Mouse (Mus musculus): ENCODE measurements around the gene Fbxo28.
A peak's percentile ranks its signal among the peaks of the same experiment; 100 is the strongest.

Fbxo28 gene

DNA sequence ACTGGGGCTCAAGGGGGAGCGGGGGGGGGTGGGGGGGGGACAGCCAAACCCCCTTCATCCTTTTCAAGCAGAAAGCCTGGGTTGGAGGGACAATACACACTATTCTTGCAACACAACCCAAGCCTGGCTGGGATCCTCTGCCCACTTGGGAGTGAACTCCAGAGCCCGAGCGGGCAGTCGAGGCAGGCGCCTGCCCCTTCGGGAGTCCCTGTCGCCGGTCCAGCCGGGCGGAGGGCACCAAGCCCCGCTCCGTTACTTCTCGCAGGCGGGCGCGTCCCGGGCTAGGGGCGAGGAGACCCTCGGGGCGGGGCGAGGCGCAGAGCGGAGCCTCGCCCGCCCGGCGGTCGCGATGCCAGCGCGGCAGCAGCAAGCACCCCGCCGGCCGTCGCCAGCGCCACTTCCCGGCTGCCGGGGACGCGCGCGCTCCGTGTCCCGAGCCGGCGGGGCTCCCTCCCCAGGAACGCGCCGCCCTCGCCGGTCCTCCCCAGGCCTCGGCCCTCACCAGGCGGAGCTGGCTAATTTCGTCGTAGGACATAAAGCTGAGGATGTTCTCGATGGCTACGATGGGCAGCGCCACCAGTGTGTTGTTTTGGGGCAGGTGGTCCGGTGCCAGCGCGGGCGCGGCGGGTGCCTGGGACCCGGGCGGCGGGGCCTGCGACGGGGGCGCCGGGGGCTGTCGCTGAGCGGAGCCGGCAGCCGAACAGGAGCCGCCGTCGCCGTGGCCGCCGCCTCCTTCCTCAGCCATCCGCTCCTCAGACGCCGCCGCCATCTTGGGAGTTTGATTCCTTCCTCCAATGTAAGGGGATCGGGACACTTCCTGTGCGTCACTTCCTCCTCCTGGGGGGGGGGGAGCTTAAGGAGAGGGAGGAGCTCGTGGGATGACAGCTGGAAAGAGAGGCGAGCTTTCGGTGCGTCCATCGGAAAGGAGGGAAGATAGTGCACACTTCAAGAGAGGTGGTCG is at the start of gene Fbxo28:
Fbxo28 (minus strand) TSS at position 809 of the 961 bp plus-strand sequence.
- peak; percentile 97 for DNase-seq (ENCODE audit: low spot score)

GRCm38 (mm10) chr1:182388729-182389128 is 47.3 kb upstream of the Fbxo28 start:
- DNase-seq (ENCODE audit: low spot score): no peak

- DNase-seq (ENCODE audit: low spot score): no peak
Measured at GRCm38 (mm10) chr1:182386449-182386848, 45.0 kb upstream of the Fbxo28 start.

DNA sequence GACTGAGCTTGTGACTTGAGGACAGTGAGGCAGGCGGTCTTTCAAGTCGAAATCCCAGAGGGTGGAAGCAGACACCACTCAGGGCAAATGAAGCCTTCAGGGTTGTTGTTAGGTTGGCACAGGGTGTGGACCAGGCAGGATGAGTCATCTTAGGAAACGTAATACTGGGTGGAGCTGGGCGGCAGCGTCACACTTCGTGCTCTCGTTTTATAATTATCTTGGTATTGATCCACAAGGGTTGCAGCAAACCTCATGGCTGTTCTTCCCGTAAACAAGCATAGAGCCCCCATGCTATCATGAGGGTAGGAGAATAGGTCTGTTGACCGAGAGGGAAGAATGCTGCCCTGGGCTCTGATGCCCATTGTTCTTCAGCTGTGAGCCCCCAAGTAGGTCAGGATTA is 41.7 kb upstream of the Fbxo28 start:
- no peak for DNase-seq (ENCODE audit: low spot score)

DNA sequence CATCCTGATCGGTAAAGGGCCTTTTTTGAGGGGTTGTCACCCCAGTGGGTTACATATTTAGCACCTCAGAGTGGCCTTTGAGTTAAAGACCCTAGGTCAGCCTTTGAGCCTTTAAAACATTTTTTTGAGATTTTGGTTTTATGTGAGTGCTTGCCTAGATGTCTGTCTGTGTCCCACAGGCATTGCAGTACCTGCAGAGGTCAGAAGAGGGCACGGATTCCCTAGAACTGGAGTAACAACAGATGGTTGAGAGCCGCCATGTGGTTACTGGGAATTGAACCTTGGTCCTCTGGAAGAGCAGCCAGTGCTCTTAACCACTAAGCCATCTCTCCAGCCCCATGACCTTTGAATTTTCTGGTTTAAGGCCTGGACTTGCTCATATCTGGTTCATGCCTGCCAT is 39.9 kb upstream of the Fbxo28 start:
- DNase-seq (ENCODE audit: low spot score): no peak

- DNase-seq (ENCODE audit: low spot score): no peak
Measured at GRCm38 (mm10) chr1:182380683-182381082, 39.3 kb upstream of the Fbxo28 start.

DNA sequence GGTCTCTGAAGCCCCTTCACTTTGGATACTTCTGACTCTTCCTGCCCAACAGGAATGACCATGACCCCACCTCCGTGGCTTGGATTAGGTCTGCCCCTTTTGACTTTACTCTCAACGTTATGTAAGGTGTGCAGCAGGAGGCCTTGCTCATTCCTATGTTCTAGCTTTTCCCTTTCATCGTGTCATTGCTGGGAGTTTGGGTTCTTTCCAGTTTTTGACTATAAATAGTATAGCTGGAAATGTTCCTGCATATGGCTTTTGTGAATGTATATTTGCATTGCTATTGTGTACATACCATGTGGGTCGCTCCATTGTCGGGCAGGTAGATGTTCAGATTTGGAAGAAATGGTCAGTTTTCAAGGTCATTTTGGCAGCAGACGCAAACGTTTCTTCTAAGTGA is 37.4 kb upstream of the Fbxo28 start:
- DNase-seq (ENCODE audit: low spot score): no peak

GRCm38 (mm10) chr1:182378205-182378835 is 36.9 kb upstream of the Fbxo28 start:
- DNase-seq (ENCODE audit: low spot score): no peak

DNA sequence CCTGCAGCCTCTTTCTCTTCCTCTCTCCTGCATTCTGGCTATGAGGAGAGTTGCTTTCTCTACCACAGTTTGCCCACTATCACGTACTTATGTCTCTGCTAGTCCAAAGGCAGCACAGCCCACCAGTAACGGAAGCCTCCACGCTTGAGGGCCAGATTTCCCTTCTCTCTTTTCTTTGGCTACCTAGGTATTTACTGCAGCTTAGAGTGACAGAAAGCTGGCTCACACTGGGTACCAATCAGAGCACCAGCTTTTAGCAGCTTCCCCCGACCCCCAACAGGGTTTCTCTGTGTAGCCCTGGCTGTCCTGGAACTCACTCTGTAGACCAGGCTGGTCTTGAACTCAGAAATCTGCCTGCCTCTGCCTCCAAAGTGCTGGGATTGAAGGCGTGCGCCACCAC is 36.1 kb upstream of the Fbxo28 start:
- no peak for DNase-seq (ENCODE audit: low spot score)

DNA sequence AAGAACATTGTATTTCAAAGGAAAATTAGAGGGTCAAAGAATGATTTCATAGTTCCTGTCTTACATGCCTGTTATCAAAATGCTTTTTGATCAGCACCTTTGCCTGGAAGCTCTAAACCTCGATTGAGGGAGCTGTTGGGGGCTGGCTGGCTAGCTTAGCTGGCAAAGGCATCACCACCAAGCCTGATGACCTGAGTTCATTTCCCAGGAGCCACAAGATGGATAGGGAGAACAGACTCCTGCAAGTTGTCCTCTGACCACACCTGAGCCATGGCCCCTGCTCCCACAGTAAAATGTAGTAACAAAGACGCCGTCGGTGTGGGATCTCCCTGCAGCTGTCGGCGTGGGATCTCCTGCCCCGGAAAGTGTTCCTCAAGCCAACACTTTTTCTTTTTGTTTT is 35.4 kb upstream of the Fbxo28 start:
- DNase-seq (ENCODE audit: low spot score): no peak

DNA sequence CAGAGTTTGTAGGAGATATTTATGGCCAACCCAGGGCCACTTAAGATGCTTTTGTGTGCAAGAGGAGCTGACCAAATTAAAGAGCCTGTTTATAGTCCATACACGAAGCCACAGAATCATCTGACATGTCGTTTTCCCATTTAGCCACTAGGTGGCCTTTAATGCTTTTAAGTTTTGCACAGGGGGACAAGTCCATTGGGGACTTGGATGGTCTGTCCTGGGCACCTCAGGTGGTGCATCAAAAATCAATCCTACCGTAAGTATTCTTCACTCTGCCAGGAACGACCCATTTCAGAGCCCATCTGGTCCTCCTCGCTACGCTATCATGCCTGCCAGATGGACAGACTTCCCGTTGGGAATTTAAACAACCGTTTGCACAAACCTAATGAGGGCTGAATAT is 34.8 kb upstream of the Fbxo28 start:
- peak; percentile 86 for DNase-seq (ENCODE audit: low spot score)

DNA sequence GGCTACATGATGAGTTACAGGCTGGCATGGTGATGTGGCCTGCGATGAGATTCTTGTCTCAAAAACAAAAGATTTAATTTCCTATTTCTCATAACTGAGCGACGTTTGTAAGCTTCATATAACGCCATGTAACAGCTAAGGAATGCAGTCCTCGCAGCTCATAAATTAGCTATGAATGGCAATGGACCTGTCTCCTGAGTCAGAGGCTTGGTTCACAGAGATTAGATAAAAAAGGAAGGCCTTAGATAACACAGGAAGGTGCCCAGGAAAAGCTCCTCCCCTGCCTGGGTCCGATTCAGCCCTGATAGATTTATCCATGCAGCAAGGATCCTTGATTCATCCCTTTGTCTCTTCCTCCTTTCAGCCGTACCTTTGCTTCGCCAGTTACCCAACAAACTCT is 30.5 kb upstream of the Fbxo28 start:
- no peak for DNase-seq (ENCODE audit: low spot score)

GRCm38 (mm10) chr1:182369435-182369834 is 28.0 kb upstream of the Fbxo28 start:
- no peak for DNase-seq (ENCODE audit: low spot score)

DNA sequence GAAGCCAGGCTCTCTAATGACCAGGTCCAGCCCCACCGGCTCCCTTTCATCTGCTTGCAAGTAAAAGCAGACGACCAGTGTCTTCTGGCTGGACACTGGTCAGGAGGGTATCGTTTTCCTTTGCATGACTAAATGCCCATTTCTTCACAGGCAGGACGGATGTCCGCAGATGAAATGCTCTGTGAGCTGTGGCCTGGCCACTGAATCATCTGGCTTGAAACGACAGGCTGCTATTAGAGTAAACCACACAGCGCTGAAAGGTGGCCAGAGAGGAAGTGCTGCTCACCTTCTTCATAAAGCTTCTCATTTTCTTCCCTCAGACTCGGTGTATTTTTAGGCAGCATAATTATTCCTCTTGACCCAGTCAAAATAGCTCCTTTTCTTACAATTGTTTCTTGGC is 27.4 kb upstream of the Fbxo28 start:
- DNase-seq (ENCODE audit: low spot score): no peak

- DNase-seq (ENCODE audit: low spot score): no peak
Measured at GRCm38 (mm10) chr1:182368309-182368708, 26.9 kb upstream of the Fbxo28 start.

- peak; percentile 14 for DNase-seq (ENCODE audit: low spot score)
Measured at GRCm38 (mm10) chr1:182363683-182364404, 22.4 kb upstream of the Fbxo28 start.

- no peak for DNase-seq (ENCODE audit: low spot score)
Measured at GRCm38 (mm10) chr1:182362703-182363102, 21.3 kb upstream of the Fbxo28 start.

DNA sequence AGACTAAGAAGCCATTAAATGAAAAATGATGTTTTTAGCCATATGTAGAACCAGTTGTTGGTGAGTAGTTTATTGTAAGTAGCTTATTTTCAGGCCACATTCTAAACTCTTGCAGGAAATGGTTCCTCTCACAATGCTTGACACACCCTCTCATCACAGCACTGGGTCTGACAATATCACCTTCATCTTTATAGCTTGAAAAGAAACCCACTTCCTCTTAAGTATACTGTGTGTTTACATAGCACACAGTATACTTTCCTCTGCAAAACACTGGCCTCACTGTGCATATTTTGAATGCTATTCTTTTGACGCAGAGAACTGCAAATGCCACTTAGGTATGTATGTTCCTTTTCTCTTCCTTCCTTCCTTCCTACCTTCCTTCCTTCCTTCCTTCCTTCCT is 16.7 kb upstream of the Fbxo28 start:
- DNase-seq (ENCODE audit: low spot score): no peak

DNA sequence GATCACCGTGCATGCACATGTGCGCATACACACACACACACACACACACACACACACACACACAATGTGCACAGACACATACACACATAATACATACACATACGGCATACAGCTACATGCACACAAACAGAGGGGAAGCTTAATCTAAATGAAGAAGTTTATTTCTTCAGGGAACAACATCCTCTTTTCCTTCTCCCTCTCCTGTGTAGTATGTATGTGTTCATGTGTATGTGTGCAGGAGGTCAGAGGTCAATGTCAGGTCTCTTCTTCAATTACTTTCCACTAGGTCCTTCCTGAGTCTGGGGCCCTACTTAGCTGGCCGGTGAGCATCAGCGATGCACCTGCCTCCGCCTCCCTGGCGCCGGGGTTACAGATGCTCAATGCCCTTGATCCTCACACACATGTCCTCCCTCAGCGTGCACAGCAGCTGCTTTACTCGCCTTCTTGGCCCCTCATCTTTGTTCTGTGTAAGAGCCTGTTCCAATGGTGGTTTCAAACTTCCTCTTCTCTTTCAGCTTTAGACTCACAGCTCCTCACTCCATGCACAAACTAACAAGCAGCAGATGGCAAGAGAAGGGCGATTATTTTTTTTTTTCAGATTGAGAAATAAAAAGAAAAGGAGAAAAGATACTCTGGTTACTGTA is 13.2 kb upstream of the Fbxo28 start:
- DNase-seq (ENCODE audit: low spot score): no peak

GRCm38 (mm10) chr1:182349557-182349956 is 8.1 kb upstream of the Fbxo28 start:
- no peak for DNase-seq (ENCODE audit: low spot score)

GRCm38 (mm10) chr1:182346491-182346890 is 5.1 kb upstream of the Fbxo28 start:
- DNase-seq (ENCODE audit: low spot score): no peak

DNA sequence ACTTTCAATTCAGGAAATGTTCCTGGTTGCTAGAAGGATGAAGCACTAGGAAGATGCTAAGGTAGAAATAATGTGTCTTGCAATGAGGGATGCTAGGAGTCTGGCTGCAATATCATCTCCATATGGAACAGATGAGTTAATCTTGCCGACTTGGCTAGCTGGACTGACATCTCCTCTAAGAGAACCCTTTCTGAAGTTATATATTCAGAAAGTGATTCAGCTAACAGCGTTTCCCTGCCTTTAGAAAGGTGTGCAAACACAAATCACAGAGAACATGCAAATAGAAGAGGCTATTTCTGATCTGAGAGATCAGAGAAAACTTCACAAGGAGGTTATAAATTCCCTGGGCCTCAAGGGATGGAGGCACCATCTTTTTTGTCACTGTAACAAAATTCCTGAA is 4.4 kb upstream of the Fbxo28 start:
- DNase-seq (ENCODE audit: low spot score): no peak

All from embryo, embryonic 10.5 days (tissue).